Mouse (Mus musculus) stomach, embryonic 16.5 days (tissue): ENCODE results near the gene Jmjd1c. TPM values are rescaled to one million over a fixed set of nuclear protein-coding genes. Genes with fewer than 3 reads are reported as not detected.

Experiments
- ATAC-seq: fragments of 200-750 bp; cut with Nextera tagmentation; 2 replicates; pipeline ENCODE4 v1.8.0; 2017; ENCODE audit warnings: moderate number of reproducible peaks, moderate TSS enrichment; ENCODE audit not compliant: insufficient read depth, low FRiP score
- H3K27ac ChIP-seq: fragments of 300-500 bp; sonication (generic); 2 replicates; pipeline ENCODE4 v1.5.1; 2014; ENCODE audit warnings: low read length
- H3K27me3 ChIP-seq: fragments of 300-500 bp; sonication (generic); 2 replicates; pipeline ENCODE4 v1.6.1; 2014; ENCODE audit warnings: low read length, control low read depth, mixed read lengths; ENCODE audit not compliant: control insufficient read depth, insufficient read depth
- H3K36me3 ChIP-seq: fragments of 300-500 bp; sonication (generic); 2 replicates; pipeline ENCODE4 v1.6.1; 2014; ENCODE audit warnings: low read length; ENCODE audit not compliant: control insufficient read depth, insufficient read depth
- H3K4me1 ChIP-seq: fragments of 300-500 bp; sonication (generic); 2 replicates; pipeline ENCODE4 v1.6.1; 2014; ENCODE audit warnings: low read length, control low read depth, mixed read lengths; ENCODE audit not compliant: control insufficient read depth, insufficient read depth
- H3K4me2 ChIP-seq: fragments of 300-500 bp; sonication (generic); 2 replicates; pipeline ENCODE4 v1.6.1; 2014; ENCODE audit warnings: low read depth, low read length, mixed read lengths
- H3K4me3 ChIP-seq: fragments of 300-500 bp; sonication (generic); replicated peaks from 2 replicates; pipeline ENCODE4 v1.5.1; 2014; ENCODE audit warnings: mild to moderate bottlenecking, low read length
- H3K9ac ChIP-seq: fragments of 300-500 bp; sonication (generic); 2 replicates; pipeline ENCODE4 v1.6.1; 2014; ENCODE audit warnings: low read length
- H3K9me3 ChIP-seq: fragments of 300-500 bp; sonication (generic); replicated peaks from 2 replicates; pipeline ENCODE4 v1.6.1; 2016; ENCODE audit warnings: low read length, control low read depth; ENCODE audit not compliant: control insufficient read depth
- WGBS: fragments of 180-500 bp; shearing (Covaris S2); extraction: QIAGEN DNeasy Blood & Tissue Kit; methylation state at CpG from one replicate; pipeline ENCODE4 v1.1.7; 2014; 5-methylcytosine and 5-hydroxymethylcytosine counted together
- polyA plus RNA-seq: library from polyadenylated mRNA; unstranded; fragments of >200 nt; fragmentation: Nextera tagmentation; extraction: Ambion mirVana; gene quantifications from 2 replicates; pipeline ENCODE4 v1.2.1, GENCODE M21; 2015

Gene Jmjd1c
- polyA plus RNA-seq, 1 experiment from 2014 or later = 30.3 TPM

DNA sequence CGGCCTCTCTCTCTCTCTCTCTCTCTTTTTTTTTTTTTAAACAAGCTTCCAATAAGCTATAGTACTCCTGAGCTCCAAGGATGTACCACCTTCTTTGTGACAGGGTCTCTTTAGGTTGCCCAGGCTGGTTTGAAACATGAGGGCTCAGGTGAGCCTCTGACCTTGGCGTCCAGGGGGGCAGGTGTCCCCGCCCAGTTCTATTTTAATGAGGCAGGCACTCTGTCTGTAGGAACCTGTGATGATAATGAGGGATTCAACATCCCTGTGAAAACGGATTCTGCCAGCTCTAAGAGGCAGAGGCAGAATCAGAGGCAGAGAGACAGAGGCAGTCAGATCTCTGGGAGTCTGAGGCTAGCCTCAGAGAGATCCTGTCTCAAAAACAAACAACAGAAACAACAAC is 13.4 kb upstream of the Jmjd1c start:
- Histone ChIP-seq H3K4me1 (peaks cover 14% of the 10 kb centered on the region), H3K9ac (no peak overlapping the region), H3K9me3 (no peaks in the 10 kb centered on the region), H3K4me2 (no peak overlapping the region), H3K36me3 (no peaks in the 10 kb centered on the region), H3K27ac (no peak overlapping the region), H3K4me3 (no peak overlapping the region), H3K27me3 (no peaks in the 10 kb centered on the region)
- ATAC-seq = no peak
- 82% methylated on average over 4 of the region's 4 CpGs for WGBS

DNA sequence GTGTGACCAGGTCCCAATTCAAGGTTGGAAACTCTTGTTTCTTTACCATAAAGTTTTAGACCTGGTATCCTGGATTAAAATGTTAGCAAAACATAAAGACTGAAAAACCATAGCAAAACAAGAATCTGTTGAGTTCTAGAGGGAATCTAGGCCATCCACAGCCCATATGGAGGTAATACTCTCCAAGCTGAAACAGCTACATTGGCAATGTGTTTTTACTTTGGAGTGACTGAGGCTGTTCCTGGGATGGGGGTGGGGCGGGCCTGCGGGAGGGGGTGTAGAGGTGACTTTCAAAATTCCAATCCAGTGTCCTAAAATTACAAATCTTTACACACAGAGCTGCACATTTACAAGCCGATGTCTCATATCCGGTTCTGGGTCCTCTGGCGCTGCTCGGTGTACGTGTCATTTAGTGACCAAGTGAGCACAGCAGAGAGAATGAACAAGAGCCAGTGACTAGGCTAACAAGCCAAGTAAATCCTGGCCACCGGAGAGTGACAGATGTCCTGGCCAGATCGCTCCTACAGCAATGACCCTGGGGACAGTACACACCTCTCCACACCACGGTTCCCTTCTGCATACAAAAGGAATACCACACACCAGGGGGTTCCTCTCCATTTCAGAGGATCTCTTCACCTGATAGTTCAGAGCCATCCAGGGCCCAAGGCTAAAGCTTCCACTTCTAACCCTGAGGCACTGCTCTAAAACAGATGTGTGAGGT is 12.3 kb upstream of the Jmjd1c start:
- Histone ChIP-seq H3K9me3 (no peaks in the 10 kb centered on the region), H3K27me3 (no peaks in the 10 kb centered on the region), H3K4me2 (no peak overlapping the region), H3K4me3 (no peak overlapping the region), H3K4me1 (peaks cover 14% of the 10 kb centered on the region), H3K36me3 (no peaks in the 10 kb centered on the region), H3K27ac (no peak overlapping the region), H3K9ac (no peak overlapping the region)
- 78% methylated on average over 10 of the region's 10 CpGs for WGBS
- no peak for ATAC-seq

DNA sequence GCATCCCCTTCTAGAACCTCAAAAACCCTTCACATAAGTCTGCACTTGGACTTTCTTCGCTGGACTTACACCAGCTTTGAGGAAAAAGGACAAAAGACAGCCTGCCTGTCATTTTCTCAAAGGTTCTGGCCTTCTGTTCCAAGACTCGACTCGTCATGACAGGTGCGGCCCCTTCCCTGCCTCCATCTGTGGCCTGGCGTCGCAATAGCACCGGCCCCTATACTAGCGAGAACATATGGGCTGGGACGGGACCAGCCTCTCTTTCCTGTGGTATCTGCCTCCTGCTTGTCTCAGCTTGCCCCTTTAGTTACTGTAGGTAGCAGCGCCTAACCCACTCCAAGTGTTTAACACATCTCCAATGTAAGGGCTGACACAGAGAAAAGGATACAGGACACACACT is 10.8 kb upstream of the Jmjd1c start:
- H3K4me3 ChIP-seq = no peak overlapping the region
- H3K36me3 ChIP-seq = no peaks in the 10 kb centered on the region
- H3K4me2 ChIP-seq = no peak overlapping the region
- 75% methylated on average over 10 of the region's 10 CpGs for WGBS
- H3K27me3 ChIP-seq = no peaks in the 10 kb centered on the region
- H3K9me3 ChIP-seq = no peaks in the 10 kb centered on the region
- no peak overlapping the region for H3K9ac ChIP-seq
- H3K4me1 ChIP-seq = peaks cover 14% of the 10 kb centered on the region
- ATAC-seq = no peak
- H3K27ac ChIP-seq = no peak overlapping the region

DNA sequence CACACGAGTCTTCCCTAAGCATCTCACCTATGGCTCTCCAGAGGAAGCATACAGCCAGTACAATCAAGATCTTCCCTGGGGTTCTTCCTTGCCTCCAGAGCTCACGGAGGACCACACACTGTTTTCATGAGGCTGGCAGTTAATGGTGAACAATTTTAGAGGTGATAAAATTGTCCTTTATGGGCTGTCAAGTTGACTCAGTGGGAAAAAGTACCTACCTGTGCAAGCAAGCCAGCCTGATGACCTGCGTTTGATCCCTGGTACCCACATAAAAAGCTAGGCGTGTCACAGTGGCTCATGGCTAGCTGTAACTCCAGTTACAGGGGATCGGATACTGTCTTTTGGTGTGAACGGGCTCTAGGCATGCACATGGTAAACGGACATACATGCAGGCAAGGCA is 10.0 kb upstream of the Jmjd1c start:
- Histone ChIP-seq H3K9ac (no peak overlapping the region), H3K4me2 (no peak overlapping the region), H3K9me3 (no peaks in the 10 kb centered on the region), H3K36me3 (no peaks in the 10 kb centered on the region), H3K27ac (no peak overlapping the region), H3K27me3 (no peaks in the 10 kb centered on the region), H3K4me1 (peaks cover 14% of the 10 kb centered on the region), H3K4me3 (no peak overlapping the region)
- ATAC-seq = no peak
- WGBS = 78% methylated on average over 7 of the region's 7 CpGs

DNA sequence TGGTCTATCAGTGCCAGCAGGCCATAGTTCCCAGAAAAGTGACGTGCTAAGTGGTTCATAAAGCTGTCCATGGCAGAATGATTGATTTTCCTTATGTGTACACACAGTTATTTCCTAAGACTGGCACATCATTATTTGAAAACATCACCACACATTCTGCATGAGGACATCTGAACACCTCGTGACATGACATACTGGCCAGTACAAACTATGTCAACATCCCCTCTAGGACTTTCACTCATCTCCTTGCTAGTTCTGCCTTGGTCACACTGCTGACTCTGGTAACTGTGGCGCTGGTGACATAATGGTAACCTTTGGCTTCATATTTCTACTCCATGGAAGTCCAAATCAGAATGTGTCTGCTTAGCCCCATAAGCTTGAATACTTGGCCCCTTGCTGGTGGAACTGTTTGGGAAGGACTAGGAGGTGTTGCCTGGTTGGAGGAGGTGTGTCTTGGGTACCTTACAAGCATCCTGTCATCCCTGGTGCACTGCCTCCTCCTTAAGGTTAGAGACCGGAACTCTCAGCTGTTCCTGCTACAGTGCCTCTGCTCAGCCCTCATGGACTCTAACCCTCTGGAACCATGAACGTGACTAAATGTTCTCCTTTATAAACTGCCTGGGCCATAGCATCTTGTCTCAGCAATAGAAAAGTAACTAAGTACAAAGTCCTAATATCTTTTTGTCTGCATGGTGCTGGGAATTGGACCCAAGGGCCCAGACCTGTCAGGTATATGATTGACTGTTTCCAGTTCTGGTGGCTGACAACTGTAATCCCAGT is 8.3 kb upstream of the Jmjd1c start:
- no peaks in the 10 kb centered on the region for H3K27me3 ChIP-seq
- no peak overlapping the region for H3K27ac ChIP-seq
- no peaks in the 10 kb centered on the region for H3K36me3 ChIP-seq
- no peak overlapping the region for H3K4me2 ChIP-seq
- no peak overlapping the region for H3K9ac ChIP-seq
- H3K4me1 ChIP-seq = peaks cover 9% of the 10 kb centered on the region
- ATAC-seq = no peak
- H3K4me3 ChIP-seq = no peak overlapping the region
- no peaks in the 10 kb centered on the region for H3K9me3 ChIP-seq
- WGBS = 90% methylated on average over 5 of the region's 5 CpGs

DNA sequence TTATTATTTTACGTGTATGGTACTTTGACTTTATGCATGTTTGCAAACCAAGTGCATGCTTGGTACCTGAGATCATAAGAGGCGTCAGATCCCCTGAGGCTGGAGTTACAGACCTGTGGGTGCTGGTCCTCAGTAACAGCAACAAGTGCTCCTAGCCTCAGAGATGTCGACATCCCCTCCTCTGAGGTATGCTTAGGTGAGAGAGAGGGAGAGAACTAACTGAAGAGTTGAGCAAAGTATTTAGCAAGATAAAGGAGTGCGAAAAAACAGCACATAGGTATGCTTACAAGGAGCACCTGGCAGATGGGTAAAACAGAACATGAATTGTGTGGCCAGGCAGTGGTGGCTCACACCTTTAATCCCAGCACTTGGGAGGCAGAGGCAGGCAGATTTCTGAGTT is 5.3 kb upstream of the Jmjd1c start:
- peaks cover 19% of the 10 kb centered on the region for H3K4me1 ChIP-seq
- no peak overlapping the region for H3K9ac ChIP-seq
- 89% methylated on average over 4 of the region's 4 CpGs for WGBS
- no peak overlapping the region for H3K27ac ChIP-seq
- H3K36me3 ChIP-seq = no peaks in the 10 kb centered on the region
- H3K4me3 ChIP-seq = no peak overlapping the region
- H3K27me3 ChIP-seq = no peaks in the 10 kb centered on the region
- no peaks in the 10 kb centered on the region for H3K9me3 ChIP-seq
- no peak for ATAC-seq
- H3K4me2 ChIP-seq = no peak overlapping the region

DNA sequence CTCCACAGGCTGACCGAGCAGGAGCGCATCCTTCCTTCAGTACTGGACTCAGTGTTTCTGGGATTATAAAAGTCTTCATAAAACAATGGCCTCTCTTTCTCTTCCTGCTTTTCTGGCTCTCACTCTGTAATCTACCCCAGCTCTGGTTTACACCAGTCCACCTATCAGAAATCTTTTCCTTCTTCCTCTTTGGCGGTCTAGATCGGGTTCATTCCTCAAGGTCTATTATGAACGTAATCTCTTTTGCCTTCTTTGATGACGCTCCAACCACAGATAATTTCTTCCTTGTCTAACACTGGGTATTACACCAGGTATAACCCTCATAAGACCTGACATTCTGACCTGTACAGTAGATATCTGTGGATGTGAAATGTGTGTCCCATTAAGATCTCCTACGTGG is 1.0 kb upstream of the Jmjd1c start:
- Histone ChIP-seq H3K9ac (no peak overlapping the region), H3K36me3 (no peaks in the 10 kb centered on the region), H3K4me3 (no peak overlapping the region), H3K4me1 (peaks cover 29% of the 10 kb centered on the region), H3K27me3 (no peaks in the 10 kb centered on the region), H3K9me3 (no peaks in the 10 kb centered on the region), H3K4me2 (peak overlapping the region; percentile 78), H3K27ac (peak overlapping the region; percentile 25)
- 68% methylated on average over 7 of the region's 7 CpGs for WGBS
- ATAC-seq = no peak

DNA sequence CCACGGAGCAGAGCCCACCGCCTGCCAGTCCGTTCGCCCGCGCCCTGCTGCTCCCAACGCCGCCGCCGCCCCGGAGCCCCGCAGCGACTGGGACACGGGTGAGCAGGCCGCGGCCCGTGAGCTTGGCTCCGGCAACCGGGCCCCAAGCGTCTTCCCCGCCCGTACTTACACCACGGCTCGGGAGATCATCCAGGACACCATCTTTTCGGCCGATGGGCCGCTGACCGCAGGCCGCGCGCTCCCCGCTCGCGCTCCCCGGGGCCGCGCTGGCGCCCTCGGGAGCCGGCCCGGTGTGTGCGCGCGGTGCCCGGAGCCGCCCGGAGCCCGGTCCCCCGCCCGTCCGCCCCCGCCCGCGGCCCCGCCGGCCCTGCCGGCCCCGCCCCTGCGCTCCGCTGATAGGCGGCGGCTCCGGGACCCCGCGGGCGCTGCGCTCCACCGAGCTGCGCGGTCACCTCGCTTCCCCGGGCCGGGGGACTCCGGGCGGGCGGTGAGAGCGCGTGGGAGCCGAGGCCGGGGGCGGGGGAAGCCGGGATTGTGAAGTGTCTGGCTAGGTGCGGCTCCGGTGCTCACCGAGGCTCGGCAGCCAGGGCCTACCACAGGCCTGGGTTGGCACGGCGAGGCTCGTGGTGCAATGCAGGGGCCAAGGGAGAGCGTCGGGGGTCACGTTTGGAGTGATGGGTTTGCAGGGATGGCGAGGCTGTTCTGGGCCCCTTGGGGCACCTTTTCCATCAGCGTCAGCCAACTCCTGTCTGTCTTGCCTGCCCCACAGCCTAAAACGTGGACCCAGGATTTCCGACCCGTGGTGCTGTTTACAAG is 904 bp downstream of the Jmjd1c start, which contains the start of gene Reep3:
TSS of gene Reep3 (minus strand) at position 325 of the 816 bp plus-strand sequence.
- Histone ChIP-seq H3K4me2 (peak within 1 kb of the TSS; percentile 78), H3K9me3 (no peaks in the 10 kb centered on the region), H3K4me1 (peaks cover 37% of the 10 kb centered on the region), H3K27ac (peak within 1 kb of the TSS; percentile 100), H3K27me3 (no peaks in the 10 kb centered on the region), H3K4me3 (peak within 1 kb of the TSS; percentile 93), H3K36me3 (no peaks in the 10 kb centered on the region), H3K9ac (peak within 1 kb of the TSS; percentile 100)
- peak; percentile 91 for ATAC-seq
- 0% methylated on average over 82 of the region's 97 CpGs for WGBS
